Mouse (Mus musculus): ENCODE measurements around the gene Dennd6a. TPM values are rescaled to one million over a fixed set of nuclear protein-coding genes. Genes with fewer than 3 reads are reported as not detected.
A peak's percentile ranks its signal among the peaks of the same experiment; 100 is the strongest.
"Not testable (repeated sequence)": the region's sequence is repeated elsewhere in the genome, so short reads cannot be mapped to it uniquely, and the experiment has no call there.

Dennd6a gene
- total RNA-seq, 2 experiments from 2014 or later, result 31.8 to 36.1 TPM

- DNase-seq, result no peak
Observed at GRCm38 (mm10) chr14:26643006-26643624, 69.5 kb downstream of the Dennd6a start.

- DNase-seq, result no peak
Observed at GRCm38 (mm10) chr14:26645989-26646650, 72.5 kb downstream of the Dennd6a start.

- peak; percentile 39 for DNase-seq
Observed at GRCm38 (mm10) chr14:26647811-26648210, 74.2 kb downstream of the Dennd6a start.

GRCm38 (mm10) chr14:26651901-26652300 lies 78.2 kb downstream of the Dennd6a start:
- DNase-seq, result no peak

- DNase-seq, result no peak
Observed at GRCm38 (mm10) chr14:26658178-26658577, 84.5 kb downstream of the Dennd6a start.

- no peak for DNase-seq
Observed at GRCm38 (mm10) chr14:26660233-26660632, 86.6 kb downstream of the Dennd6a start.

- no peak for DNase-seq
Observed at GRCm38 (mm10) chr14:26662016-26662415, 88.4 kb downstream of the Dennd6a start.

GRCm38 (mm10) chr14:26662488-26662887 lies 88.8 kb downstream of the Dennd6a start:
- no peak for DNase-seq

GRCm38 (mm10) chr14:26663851-26664250 lies 90.2 kb downstream of the Dennd6a start:
- no peak for DNase-seq

GRCm38 (mm10) chr14:26667991-26668370 lies 94.3 kb downstream of the Dennd6a start:
- DNase-seq, result no peak

GRCm38 (mm10) chr14:26668371-26669291 lies 95.0 kb downstream of the Dennd6a start:
- DNase-seq, result peak; percentile 61

- peak; percentile 87 for DNase-seq
Observed at GRCm38 (mm10) chr14:26669292-26670073, 95.8 kb downstream of the Dennd6a start, which contains the start of gene Pde12. Gene Pde12, minus strand, starts transcription at chr14:26669883.

GRCm38 (mm10) chr14:26670964-26671363 lies 97.3 kb downstream of the Dennd6a start:
- DNase-seq, result no peak

GRCm38 (mm10) chr14:26671870-26672615 lies 98.4 kb downstream of the Dennd6a start:
- not testable (repeated sequence) for DNase-seq

- DNase-seq, result not testable (repeated sequence)
Observed at GRCm38 (mm10) chr14:26674476-26675169, 101.0 kb downstream of the Dennd6a start.

GRCm38 (mm10) chr14:26675371-26675770 lies 101.7 kb downstream of the Dennd6a start:
- DNase-seq, result peak; percentile 61

- no peak for DNase-seq
Observed at GRCm38 (mm10) chr14:26675791-26676190, 102.1 kb downstream of the Dennd6a start.
